Mouse (Mus musculus) CH12.LX (cell line): ENCODE results near the gene Krt84. TPM values are rescaled to one million over a fixed set of nuclear protein-coding genes. Genes with fewer than 3 reads are reported as not detected.

ENCODE experiments used
- DNase-seq: peaks from one replicate; pipeline ENCODE4 v3.0.0-alpha.2; 2013; ENCODE audit errors: extremely low read depth
- H3K27ac ChIP-seq: 2 replicates; pipeline ENCODE4 v1.5.1; 2012; ENCODE audit warnings: low read depth, mild to moderate bottlenecking, control low read depth, moderate library complexity; ENCODE audit not compliant: insufficient read depth
- H3K27me3 ChIP-seq: replicated peaks from 2 replicates; pipeline ENCODE3; 2012; ENCODE audit warnings: inconsistent platforms
- H3K36me3 ChIP-seq, 2 experiments: replicated peaks in 1 of 2; 2 replicates each; pipeline versions ENCODE3 to v1.6.1; 2012; ENCODE audit warnings: inconsistent platforms in 1 of 2, low read length in 1 of 2, mild to moderate bottlenecking in 1 of 2, mixed read lengths in 1 of 2, moderate library complexity in 1 of 2; ENCODE audit not compliant: control insufficient read depth in 1 of 2, insufficient read depth in 1 of 2
- H3K4me1 ChIP-seq, 2 experiments: 2 replicates each; pipeline ENCODE4 v1.6.1; 2012; ENCODE audit warnings: inconsistent platforms in 1 of 2, moderate library complexity in 1 of 2; ENCODE audit not compliant: insufficient read depth in 2 of 2, control insufficient read depth in 1 of 2
- H3K4me2 ChIP-seq: 2 replicates; pipeline ENCODE4 v1.6.1; 2012; ENCODE audit warnings: low read depth, mild to moderate bottlenecking, control low read depth; ENCODE audit not compliant: poor library complexity, insufficient read depth, severe bottlenecking
- H3K4me3 ChIP-seq, 3 experiments: fragments of 150-350 bp in 1 of 3; sonication (generic) in 1 of 3; replicated peaks in 1 of 3; 2 replicates each; pipeline versions ENCODE3 to v1.5.1; 2011 to 2012; ENCODE audit warnings: low read depth in 2 of 3, low read length in 2 of 3, mild to moderate bottlenecking in 2 of 3, moderate library complexity in 2 of 3, control low read depth in 1 of 3, improper control_type of control experiment in 1 of 3, inconsistent platforms in 1 of 3, mixed read lengths in 1 of 3; ENCODE audit not compliant: poor library complexity in 1 of 3
- H3K79me2 ChIP-seq: replicated peaks from 2 replicates; pipeline ENCODE4 v1.6.1; 2012; ENCODE audit warnings: mild to moderate bottlenecking, moderate library complexity; ENCODE audit not compliant: control insufficient read depth, poor library complexity, insufficient read depth, severe bottlenecking; ENCODE audit errors: extremely low read depth
- H3K9ac ChIP-seq: 2 replicates; pipeline ENCODE4 v1.6.1; 2012; ENCODE audit warnings: low read depth, mild to moderate bottlenecking, control low read depth, moderate library complexity; ENCODE audit not compliant: insufficient read depth
- H3K9me3 ChIP-seq: replicated peaks from 2 replicates; pipeline ENCODE3; 2012; ENCODE audit warnings: low read length, inconsistent platforms, mixed read lengths
- BHLHE40 ChIP-seq: IDR thresholded peaks from 2 replicates; pipeline ENCODE4 v1.6.1; 2011; ENCODE audit warnings: mild to moderate bottlenecking, low read depth, low read length, improper control_type of control experiment
- CTCF ChIP-seq, 2 experiments: IDR thresholded peaks in 1 of 2; conservative IDR thresholded peaks in 1 of 2; 2 replicates each; pipeline ENCODE4 v1.5.1; 2011 to 2012; ENCODE audit warnings: low read depth in 2 of 2, low read length in 2 of 2, improper control_type of control experiment in 1 of 2, inconsistent platforms in 1 of 2, mild to moderate bottlenecking in 1 of 2, moderate library complexity in 1 of 2
- E2F4 ChIP-seq: IDR thresholded peaks from 2 replicates; pipeline ENCODE4 v1.6.1; 2011; ENCODE audit warnings: low read depth, low read length, improper control_type of control experiment; ENCODE audit not compliant: insufficient replicate concordance
- ELF1 ChIP-seq: IDR thresholded peaks from 2 replicates; pipeline ENCODE4 v1.6.1; 2014; ENCODE audit warnings: low read depth, mild to moderate bottlenecking, inconsistent platforms, low read length, improper control_type of control experiment
- EP300 ChIP-seq: IDR thresholded peaks from 2 replicates; pipeline ENCODE4 v1.6.1; 2011; ENCODE audit warnings: low read length, improper control_type of control experiment
- HCFC1 ChIP-seq: IDR thresholded peaks from 2 replicates; pipeline ENCODE4 v1.6.1; 2012; ENCODE audit warnings: low read depth, mild to moderate bottlenecking, inconsistent platforms, low read length, improper control_type of control experiment
- IRF4 ChIP-seq: IDR thresholded peaks from 2 replicates; pipeline ENCODE4 v1.6.1; 2014; ENCODE audit warnings: low read depth, mild to moderate bottlenecking, inconsistent platforms, low read length, improper control_type of control experiment
- JUN ChIP-seq: IDR thresholded peaks from 2 replicates; pipeline ENCODE4 v1.6.1; 2011; ENCODE audit warnings: low read depth, mild to moderate bottlenecking, low read length, improper control_type of control experiment, moderate library complexity; ENCODE audit not compliant: insufficient read depth
- KAT2A ChIP-seq: IDR thresholded peaks from 2 replicates; pipeline ENCODE4 v1.6.1; 2012; ENCODE audit warnings: low read length, improper control_type of control experiment, inconsistent platforms; ENCODE audit not compliant: insufficient replicate concordance
- NRF1 ChIP-seq: IDR thresholded peaks from 2 replicates; pipeline ENCODE4 v1.6.1; 2014; ENCODE audit warnings: low read depth, mild to moderate bottlenecking, inconsistent platforms, low read length, improper control_type of control experiment, moderate library complexity
- PAX5 ChIP-seq: IDR thresholded peaks from 2 replicates; pipeline ENCODE4 v1.6.1; 2012; ENCODE audit warnings: low read length, inconsistent platforms, mixed read lengths
- RAD21 ChIP-seq: IDR thresholded peaks from 2 replicates; pipeline ENCODE4 v1.6.1; 2011; ENCODE audit warnings: low read depth, mild to moderate bottlenecking, low read length, improper control_type of control experiment, moderate library complexity
- SIN3A ChIP-seq: IDR thresholded peaks from 2 replicates; pipeline ENCODE4 v1.6.1; 2012; ENCODE audit warnings: low read length, improper control_type of control experiment, inconsistent platforms
- SMC3 ChIP-seq: IDR thresholded peaks from 2 replicates; pipeline ENCODE4 v1.6.1; 2011; ENCODE audit warnings: low read depth, low read length, improper control_type of control experiment
- ZC3H11A ChIP-seq: IDR thresholded peaks from 2 replicates; pipeline ENCODE4 v1.6.1; 2012; ENCODE audit warnings: low read depth, mild to moderate bottlenecking, inconsistent platforms, low read length, improper control_type of control experiment
- ZMIZ1 ChIP-seq: IDR thresholded peaks from 2 replicates; pipeline ENCODE4 v1.6.1; 2012; ENCODE audit warnings: low read depth, mild to moderate bottlenecking, inconsistent platforms, low read length, improper control_type of control experiment
- ZNF384 ChIP-seq: IDR thresholded peaks from 2 replicates; pipeline ENCODE4 v1.6.1; 2012; ENCODE audit warnings: low read depth, low read length, improper control_type of control experiment, inconsistent platforms
- dilution Hi-C: fragments of 300-500 bp; cut with MboI; formaldehyde crosslinking; loops from 2 replicates; pipeline ENCODE4 v1.14.3; 2020; ENCODE audit warnings: low sequenced_read_pairs; ENCODE audit not compliant: extremely low pct_unique_long_range_greater_than_20kb, extremely low pct_ligation_motif_present
- in situ Hi-C: fragments of 300-500 bp; cut with MboI; formaldehyde crosslinking; loops from 3 replicates; pipeline ENCODE4 v1.14.3; 2019; ENCODE audit warnings: low sequenced_read_pairs, low pct_ligation_motif_present, low pct_unique_long_range_greater_than_20kb, mixed read lengths
- polyA plus RNA-seq: library from polyadenylated mRNA; unstranded; fragments of >175 nt; gene quantifications from 2 replicates; pipeline ENCODE4 v1.2.1, GENCODE M21; 2012; ENCODE audit warnings: low read depth; ENCODE audit not compliant: insufficient read length
- total RNA-seq, 2 experiments: library from RNA; depleted of rRNA; stranded (reverse); fragments of 300-350 nt in 1 of 2; fragments of >200 nt in 1 of 2; gene quantifications; 2 replicates each; pipeline ENCODE4 v1.2.3; 2012 to 2014

Krt84 gene
- total RNA-seq (2012; rRNA removed) (not detected in 2 replicates), total RNA-seq (2014; rRNA removed) (not detected in 2 replicates), polyA plus RNA-seq (not detected in 2 replicates)

DNA sequence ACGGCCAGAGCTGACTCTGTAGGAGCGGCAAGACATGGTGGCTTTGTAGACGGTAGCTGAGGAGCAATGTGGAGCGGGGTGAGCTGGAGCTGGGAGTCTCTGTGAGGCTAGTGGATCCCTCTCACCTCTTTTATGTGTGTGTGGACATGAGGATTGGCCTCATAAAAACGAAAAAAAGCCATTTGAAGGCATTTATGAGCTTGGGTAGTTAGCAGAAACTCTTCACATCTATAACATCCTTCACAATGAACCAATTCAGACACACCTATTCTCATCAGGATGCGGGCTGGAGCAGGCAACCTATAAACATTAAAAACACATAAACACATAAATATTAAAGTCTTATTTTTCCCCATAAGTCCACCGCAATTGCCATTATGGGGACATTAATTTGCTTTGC lies at the start of gene Krt84:
Krt84 (minus strand) TSS at position 101 of the 400 bp plus-strand sequence.
- in situ Hi-C loops (no loop called here), dilution Hi-C loops (no loop called here)
- H3K9me3 ChIP-seq, result no peaks in the 10 kb centered on the region
- no peaks in the 10 kb centered on the region for H3K36me3 ChIP-seq
- H3K4me3 ChIP-seq, result no peak within 1 kb of the TSS
- H3K79me2 ChIP-seq, result no peaks in the 10 kb centered on the region
- H3K4me2 ChIP-seq, result no peak within 1 kb of the TSS
- no peak for TF ChIP-seq CTCF (conservative IDR thresholded peaks at IDR 0.05 in 1 of 2, IDR thresholded peaks at IDR 0.05 in 1 of 2; ENCODE audit: low read depth in 2 of 2, low read length in 2 of 2)
- TF ChIP-seq, all 38 proteins: peak for 0
- DNase-seq, result no peak
- Histone ChIP-seq H3K27me3 (peaks cover 94% of the 10 kb centered on the region), H3K4me1 (no peaks in the 10 kb centered on the region), H3K27ac (no peak within 1 kb of the TSS), H3K9ac (no peak within 1 kb of the TSS)

GRCm38 (mm10) chr15:101581701-101582100 lies 49.1 kb upstream of the Krt84 start:
- dilution Hi-C loops, result no loop called here
- Histone ChIP-seq H3K4me2 (no peak overlapping the region), H3K4me3 (no peak overlapping the region), H3K79me2 (no peaks in the 10 kb centered on the region), H3K27me3 (peaks cover 73% of the 10 kb centered on the region), H3K9ac (no peak overlapping the region), H3K36me3 (no peaks in the 10 kb centered on the region), H3K27ac (no peak overlapping the region), H3K4me1 (no peaks in the 10 kb centered on the region), H3K9me3 (no peaks in the 10 kb centered on the region)
- in situ Hi-C loops, result no loop called here
- TF ChIP-seq BHLHE40 (no peak), E2F4 (no peak), RAD21 (no peak), JUN (no peak), SMC3 (no peak), NRF1 (no peak), EP300 (no peak), ELF1 (no peak), SIN3A (no peak), KAT2A (no peak), ZC3H11A (no peak), ZNF384 (no peak), PAX5 (no peak), IRF4 (no peak), HCFC1 (no peak), ZMIZ1 (no peak)
- no peak for DNase-seq
